Mouse (Mus musculus) layer of hippocampus, adult 9-10 months (tissue): ENCODE data around the gene Lamtor4.

Experiments
- DNase-seq: peaks from one replicate; pipeline ENCODE4 v3.0.0; 2022; ENCODE audit warnings: low spot score

The Lamtor4 gene

DNA sequence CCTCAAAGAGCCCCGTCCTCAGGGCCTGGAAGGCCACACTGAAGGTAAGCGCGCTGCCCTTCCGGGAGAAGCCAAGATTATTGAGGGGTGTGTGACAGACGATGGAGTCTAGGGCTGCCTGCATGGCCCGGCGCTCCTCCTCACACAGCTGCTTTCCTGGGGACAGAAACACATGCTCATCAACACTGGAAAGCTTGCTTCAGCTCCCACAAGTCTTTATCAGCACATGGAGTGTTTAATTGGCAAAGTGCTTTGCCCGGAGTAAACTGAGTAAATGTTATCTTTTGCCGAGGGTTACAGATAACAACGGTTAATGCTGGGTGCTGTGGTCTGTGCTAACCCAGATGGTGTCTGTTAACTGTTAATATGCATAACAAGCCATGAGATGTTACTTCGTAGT, 5.6 kb downstream of the Lamtor4 start:
- no peak for DNase-seq

DNA sequence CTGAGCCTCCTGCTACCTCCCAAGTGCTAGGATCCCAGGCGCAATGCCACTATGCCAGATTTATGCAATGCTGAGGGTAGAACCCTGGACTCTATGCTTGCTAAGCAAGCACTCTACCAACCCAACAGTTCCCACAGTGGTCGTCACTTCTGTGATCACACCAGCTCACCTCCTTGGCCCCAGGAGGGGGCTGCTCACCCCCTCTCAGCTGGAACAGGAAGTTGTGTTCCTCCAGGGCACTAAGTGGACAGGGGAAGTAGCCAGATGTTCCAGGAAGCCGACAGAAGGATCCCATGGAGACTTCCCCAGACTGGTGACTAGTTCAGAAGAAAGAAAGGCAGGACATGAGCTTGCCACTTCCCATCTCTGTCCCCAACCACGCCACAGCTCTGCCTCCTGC, 6.7 kb downstream of the Lamtor4 start:
- DNase-seq = no peak

DNA sequence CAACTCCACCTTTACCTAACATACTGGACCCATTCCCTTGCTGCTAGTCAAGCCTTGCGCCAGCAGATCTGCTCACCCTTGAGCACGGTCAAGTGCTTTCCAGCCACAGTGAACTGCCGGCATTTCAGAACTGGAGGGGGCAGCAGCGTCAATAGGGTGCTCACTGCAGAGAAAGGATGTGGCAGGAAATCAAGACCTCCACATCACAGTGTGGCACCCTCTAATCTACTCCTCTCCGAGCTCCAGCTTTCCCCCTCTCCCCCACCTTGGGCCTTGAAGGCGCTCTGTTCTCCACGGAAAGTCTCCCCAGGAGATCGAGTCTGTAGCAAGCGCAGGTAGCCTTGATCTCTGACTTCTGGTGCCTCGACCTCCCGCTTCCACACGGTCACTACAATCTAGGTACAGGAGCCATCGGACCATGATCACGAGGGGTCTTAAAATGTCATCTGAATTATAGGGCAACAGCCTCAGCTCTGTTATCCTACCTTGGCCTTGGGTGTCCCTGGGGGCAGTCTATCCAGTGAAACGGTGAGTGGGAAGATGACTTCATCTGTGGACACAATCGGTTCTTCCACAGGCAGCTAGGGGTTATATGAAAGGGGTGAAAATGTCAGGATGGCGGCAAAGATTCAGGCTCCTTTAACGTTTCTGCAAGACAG, 7.4 kb downstream of the Lamtor4 start:
- DNase-seq = no peak

DNA sequence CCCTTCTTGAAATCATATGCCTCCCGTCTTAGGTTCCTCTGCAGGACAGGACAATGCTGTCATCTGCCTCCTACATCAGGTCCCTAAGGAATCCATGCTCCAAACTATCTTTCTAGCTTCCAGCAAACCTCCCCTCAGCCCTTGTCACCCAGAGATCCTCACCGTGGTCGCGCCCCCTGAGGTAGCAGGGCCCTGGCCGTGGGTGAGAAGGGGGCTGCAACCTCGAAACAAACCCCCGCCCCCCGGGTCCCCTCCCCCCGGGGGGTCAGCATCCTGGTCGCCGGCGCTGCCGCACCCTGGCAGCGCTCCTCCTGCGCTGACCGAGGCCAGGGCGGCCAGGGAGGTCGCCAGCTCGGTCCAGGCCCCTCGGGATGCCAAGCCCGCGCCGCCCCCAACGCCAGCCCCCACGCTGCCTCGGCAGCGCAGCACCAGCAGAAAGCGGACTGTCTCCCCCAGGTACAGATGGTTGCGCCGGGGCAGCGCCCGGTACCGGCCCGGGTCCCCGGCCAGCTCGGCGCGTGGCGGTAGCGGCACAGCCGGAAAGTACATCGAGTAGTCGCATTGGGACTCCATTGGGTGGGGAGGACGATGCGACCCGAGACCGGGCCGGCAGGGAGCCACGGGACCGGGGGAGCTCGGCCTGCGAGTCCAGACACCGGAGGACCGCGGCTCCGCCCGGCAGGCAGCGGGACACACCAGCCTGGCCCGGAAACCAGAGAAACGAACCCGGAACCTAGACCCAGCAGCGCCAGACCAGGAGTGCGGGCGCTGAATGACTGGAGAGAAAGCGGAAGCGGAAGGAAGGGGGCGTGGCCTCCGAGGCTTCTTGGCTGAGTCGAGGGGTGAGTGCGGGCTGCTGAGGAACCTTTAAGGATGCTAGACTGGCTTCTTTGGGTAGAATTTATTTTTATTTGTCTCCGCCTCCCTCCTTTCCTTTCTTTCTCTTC, 8.3 kb downstream of the Lamtor4 start, which contains the start of gene BC037034:
TSS of gene BC037034 (minus strand) at position 774 of the 947 bp plus-strand sequence.
- DNase-seq = peak; percentile 67

DNA sequence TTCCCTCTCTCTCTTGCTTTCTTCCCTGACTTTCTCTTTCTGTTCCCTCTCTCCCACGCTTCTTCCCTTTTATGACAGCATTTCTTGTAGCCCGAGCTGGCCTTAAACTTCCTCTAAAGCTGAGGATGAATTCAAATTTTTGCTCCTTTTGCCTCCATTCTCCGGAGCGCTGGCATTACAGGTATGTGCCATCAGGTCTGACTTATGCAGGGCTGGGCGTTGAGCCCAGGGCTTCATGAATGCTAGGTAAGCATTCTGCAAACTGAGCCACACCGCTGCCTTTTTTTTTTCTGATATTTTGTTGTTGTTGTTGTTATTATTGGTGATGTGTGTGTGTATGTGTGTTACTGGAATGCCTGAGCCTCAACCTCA, 8.9 kb downstream of the Lamtor4 start:
- no peak for DNase-seq

DNA sequence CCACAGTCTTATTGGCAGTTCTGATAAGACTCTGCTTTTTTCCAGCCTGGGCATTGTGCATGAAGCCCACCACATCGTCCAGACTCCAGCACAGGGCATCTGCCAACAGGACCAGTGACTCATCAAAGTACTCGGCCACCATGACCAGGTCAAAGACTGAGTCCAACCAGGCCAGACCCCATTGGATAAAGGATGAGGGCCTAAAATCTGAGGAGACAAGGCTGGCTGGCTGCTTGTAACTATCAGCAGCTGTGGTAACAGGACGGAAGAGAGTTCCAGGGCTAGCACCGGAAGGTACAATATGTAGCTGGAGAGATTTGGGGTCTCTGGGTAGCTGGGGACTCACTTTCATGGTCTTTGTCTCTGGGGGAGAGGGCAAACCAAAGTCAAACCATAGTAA, 10.4 kb downstream of the Lamtor4 start:
- DNase-seq = no peak

DNA sequence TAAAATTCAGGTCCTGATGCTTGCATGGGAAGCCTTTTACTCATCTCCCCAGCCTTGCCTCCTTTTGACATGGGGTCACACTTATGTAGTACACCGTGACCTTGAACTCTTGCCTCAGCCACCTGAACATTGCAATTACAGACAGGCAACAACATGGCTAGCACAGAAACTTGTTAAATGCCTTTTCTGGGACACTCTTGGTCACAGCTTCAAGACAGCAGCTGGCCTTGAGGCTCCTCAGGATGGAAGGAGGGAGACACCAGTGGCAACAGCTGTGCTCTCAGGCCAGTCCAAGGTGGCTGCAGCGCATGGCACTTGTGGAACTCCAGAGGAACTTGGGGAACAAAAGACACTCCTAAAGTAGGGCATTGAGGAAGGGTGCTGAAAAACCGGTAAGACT, 11.8 kb downstream of the Lamtor4 start:
- no peak for DNase-seq

DNA sequence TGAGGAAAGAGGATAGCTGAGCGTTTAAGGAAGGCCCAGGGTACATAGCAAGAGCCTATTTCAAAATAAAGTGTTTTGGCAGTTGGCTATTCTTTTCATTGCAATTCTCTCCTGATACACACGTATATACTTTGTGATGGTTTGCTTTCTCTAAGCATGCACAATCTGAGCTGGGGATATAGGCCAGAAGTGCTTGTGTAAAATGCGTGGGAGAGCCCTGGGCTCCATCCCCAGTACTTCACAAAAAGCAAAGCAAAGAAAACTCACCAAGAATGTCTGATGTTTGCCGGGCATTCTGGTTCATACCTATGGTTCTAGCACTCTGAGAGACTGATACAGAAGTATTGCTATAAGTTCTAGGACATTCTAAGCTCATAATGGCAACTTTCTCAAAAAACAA, 13.7 kb downstream of the Lamtor4 start:
- DNase-seq = no peak

DNA sequence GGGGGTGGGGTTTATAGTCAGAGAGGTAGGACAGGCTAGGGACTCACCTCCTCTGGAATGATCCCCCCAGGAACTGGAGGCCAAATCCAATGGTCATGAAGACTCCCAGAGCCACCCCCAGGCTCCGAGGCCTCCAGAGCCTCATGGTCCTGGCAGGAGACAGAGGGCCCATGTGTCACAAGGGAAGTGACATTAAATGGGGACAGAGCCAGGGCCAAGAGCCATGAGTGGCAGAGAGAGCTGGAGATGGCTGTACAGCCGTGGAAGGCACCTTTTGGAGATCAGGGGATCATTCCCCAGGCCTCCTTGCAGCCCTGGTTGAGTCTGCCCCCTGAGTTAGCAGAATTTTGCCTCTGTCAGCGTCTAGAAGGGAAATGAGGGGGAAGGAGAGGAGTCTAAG, 15.9 kb downstream of the Lamtor4 start:
- no peak for DNase-seq

DNA sequence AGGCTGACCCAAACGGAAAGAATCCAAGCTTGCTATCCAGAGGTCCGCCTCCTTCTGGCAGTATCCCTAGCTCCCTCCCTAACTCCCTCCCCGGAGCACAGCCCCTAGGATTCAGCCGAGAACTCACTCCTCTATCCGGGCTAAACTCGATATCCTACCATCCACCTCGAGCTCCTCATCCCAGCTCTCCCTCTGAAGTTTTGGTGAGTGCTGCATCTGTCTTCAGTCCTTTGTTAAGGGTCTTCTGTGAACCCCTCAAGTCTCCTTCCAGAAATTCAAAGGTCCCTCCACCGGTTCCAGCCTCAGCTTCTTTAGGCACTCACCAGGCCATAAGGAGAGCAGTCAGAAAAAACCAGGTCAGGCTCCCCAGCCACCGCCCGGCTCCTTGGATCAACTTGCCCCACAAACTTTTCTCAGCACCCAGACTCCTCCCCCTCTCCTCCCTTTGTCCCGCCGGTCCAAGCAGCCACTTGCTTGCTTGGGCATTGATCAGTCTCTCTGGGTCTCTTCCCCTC, 17.2 kb downstream of the Lamtor4 start, which contains the start of gene Gal3st4:
TSS of gene Gal3st4 (minus strand) at position 432 of the 515 bp plus-strand sequence.
- no peak for DNase-seq

DNA sequence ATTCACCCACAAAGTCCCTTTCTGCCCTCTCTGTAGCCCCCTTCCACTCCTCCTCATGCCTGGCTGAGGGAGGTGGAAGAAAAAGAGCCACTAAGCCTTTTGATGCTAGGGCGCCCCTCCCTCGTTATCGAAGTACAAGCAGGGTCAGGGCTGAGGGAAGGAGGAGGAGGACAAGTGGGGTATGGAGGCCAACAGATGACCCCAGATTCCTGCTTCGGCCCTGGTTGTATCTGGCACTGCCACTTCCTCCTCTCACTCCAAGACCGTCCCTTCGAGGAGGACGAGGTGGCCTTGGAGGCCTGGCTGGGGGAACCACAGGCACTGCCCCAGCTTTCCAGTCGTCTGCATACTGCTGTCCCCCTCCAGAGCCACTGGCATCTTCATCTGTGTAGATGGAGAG, 18.9 kb downstream of the Lamtor4 start:
- no peak for DNase-seq

DNA sequence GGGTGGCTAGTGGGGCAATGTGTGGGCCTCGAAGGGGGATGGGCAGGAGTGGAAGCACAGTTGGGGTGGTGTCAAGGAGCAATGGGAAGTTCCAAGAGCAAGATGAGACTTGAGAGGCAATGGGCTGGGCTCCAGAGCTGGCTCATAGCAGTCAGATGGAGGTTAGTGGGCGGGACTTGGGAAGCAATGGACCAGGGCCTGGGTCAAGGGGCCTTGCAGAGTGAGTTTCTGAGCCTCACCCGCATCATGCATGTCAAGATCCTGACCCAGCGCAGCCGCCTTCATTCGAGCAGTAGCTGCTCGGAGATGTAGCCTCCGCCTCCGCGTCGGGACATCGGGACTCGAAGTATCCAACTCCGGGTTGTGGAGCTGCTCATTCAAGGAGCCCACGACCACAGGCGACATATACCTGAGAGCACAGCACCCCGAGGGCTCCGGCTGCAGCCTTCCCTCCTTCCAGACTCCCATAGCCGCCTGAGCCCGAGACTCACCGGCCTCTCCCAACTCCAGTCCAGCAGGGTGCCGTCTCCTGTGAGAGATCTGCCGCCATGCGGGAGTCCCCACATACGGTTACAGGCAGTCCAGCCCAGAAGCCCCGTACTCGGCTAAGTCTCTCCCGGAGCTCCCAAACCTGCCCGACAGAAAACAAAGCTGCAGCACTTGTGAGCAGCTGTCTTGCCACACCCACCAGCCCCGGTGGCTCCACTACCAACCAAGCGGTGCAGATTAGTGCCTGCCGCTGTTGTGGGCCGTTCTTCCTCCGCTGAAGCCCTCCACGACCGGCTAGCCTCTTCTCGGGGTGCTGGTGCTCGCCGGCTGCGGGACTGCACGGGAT, 20.2 kb downstream of the Lamtor4 start:
- DNase-seq = no peak

DNA sequence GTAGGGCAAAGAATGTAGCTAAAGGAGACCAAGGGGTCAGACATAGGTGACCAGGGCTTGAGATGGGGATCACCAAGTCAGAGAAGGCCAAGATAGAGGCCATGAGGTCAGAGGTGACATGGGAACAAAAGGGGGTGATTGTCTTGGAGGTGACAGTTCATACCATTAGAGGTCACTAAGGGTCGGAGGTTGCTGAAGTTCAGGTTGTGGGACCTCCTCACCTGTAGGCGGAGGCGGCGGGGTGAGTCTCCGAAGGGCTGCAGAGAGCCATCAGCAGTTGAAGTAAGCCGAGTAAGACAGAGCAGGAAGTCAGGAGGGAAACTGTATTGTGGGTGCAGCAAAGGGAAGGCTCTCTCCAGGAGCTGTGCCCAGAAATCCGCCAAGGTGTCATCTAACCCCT, 22.7 kb downstream of the Lamtor4 start:
- DNase-seq = no peak

DNA sequence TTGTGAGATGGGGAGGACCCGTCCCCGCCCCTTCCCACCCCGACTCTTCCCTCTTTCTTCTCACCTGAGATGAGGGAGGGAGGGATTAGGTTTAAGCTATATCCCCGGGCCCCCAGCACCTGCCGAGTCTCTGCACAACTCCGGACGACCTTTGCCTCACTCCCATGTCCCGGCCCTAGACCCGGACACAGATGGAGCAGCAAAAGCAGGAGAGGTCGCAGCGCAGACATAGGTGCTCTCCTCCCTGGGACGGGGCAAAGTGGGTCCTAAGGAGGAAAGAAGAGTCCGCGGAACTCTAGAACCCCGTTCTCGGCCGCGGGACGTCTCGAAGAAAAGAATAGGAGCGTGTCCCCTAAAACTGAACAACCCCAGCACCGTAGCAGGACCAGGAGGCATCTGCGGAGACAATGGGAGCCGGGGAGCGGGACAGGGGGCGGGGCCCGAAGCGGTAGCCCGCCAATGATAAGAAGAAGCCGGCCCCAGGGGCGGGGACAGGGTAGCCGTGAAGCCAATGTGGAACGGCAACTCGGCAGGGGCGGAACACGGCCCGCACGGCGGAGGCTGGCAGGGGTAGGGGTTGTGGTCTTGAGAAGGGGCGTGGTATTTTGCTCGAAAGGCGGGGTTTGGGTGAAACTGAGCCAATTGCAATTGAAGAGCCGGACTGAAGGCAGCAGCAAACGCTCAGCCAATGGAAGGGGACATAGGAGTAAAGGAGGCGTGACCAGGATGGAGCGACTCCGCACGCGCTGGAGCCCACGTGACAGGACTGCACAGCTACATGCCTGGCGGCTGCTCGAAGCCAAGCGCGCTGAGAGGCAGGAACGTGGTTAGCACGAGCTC, 24.5 kb downstream of the Lamtor4 start, which contains the start of the genes Gm43720, Gpc2 and Stag3:
TSS of gene Gm43720 (minus strand) at position 374 of the 840 bp plus-strand sequence.
TSS of gene Gpc2 (minus strand) at position 421 of the 840 bp plus-strand sequence.
TSS of gene Stag3 (plus strand) at position 656 of the 840 bp plus-strand sequence.
- no peak for DNase-seq

DNA sequence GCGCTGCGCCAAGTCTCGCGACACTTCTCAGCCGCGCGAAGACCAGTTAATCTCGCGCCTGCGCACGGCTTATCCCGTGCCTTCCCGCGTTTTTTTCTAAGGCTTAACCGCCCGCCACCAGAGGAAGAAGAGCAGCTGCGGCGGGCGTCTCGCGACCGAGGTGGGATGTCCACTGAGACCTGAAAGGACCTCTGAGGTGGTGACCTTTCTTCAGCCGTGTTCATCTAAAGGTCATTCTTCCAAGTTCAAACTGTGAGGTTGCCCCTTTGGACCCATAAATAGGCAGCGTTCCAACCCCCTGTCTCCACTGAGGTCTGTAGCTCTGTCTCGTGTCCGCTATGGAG, 25.1 kb downstream of the Lamtor4 start:
- no peak for DNase-seq

DNA sequence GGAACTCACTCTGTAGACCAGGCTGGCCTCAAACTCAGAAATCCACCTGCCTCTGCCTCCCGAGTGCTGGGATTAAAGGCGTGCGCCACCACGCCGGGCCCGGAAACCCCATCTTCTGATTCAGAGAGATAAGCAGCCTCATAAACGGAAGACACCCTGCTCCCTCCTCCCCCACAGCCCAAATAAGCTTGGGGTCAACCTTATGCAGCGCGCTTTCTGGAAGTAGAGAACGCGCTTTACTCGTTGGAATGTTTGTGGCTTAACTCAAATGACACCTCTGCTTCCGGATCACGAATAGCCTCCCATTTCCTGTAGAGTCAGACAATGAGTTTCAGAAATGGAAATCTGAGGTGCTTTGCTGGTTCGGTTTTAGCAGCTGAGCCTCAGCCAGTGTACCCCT, 25.5 kb downstream of the Lamtor4 start:
- no peak for DNase-seq

DNA sequence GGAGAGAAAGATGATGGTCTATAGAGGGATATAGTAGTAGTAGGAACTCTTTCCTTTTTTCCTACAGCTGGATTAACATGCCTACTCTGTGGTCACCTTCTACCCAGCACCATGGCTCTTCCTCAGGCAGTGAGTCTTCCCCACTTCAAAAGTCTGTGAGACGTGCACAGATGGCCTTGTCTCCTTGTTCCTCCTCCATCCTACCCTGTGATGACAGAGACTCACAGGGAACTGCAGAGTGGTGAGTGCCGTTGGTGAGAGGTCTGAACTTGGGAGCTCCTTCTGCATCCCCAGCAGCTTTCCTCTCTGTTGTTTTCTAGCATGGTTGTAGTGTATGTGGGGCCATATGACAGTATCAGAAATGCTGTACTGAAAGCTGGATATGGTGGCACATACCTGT, 26.5 kb downstream of the Lamtor4 start:
- no peak for DNase-seq

DNA sequence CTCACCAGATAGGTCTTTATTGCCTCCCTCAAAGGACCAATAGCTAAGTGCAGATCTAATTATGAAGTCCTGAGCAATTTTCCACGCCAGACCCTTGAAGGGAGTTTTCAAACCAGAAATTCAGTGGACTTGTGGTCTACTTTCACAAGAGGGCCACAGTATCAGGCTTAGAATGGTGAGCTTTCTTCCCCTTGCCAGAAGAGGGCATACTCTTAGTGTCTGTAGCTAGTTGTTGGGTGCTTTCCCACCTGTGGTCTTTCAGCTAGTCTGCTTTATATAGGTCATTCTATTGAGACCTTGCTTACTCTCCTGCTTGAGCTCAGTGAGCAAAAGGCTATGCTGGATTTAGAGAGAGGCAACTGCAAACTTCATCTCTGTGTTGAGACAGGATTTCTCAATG, 28.3 kb downstream of the Lamtor4 start:
- no peak for DNase-seq

DNA sequence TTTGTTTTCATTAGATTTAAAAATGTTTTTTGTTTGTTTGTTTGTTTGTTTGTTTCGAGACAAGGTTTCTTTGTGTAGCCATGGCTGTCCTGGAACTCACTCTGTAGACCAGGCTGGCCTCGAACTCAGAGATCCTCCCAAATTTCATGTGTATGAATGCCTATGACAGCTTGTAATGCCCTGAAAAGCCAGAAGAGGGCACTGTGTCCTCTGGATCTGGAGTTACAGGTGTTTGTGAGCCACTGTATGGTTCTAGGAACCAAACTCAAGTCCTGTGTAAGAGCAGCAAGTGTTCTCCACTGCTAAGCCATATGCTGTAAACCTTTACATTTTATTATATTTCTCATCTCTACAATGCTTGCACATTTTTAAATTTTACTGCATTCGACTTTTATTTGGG, 32.6 kb downstream of the Lamtor4 start:
- DNase-seq = no peak

DNA sequence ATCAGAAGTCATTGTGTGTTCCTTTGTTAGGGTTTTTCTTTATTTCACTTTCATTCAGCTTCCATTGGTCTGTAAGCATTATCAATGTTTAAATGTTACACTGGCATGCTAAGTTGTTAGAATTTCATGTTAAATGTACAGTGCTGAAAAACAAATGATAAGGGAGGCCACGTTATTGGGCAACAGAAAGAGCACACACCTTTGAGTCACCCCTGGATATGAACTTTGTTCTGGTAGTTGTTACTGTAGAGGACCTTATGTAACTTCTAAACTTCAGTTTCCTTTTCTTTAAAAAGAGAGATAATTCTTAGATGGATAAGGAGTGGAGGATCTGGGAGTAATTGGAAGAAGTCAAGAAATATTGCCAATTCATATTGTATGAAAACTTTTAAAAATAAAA, 36.4 kb downstream of the Lamtor4 start:
- no peak for DNase-seq

DNA sequence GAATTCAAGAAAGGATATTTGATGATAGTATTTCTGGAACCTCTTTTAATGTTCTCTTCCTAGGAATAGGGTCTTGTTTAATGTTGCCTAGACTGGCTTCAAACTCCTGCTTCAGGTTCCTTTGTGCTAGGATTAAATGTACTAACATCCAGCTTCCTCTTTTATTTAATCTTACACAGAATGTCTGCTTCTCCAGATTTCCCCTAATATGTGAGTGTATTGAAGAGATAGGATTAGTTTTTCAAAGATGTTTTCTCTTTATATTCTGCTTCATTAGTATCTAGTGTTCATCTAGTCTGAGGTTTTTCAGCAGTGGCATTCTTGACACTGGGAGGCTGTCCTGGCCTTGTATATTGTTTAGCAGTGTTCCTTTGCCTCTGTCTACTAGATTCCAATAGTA, 38.9 kb downstream of the Lamtor4 start:
- DNase-seq = no peak
